Mouse (Mus musculus): ENCODE results near the gene Prmt7. TPM values are rescaled to one million over a fixed set of nuclear protein-coding genes. Genes with fewer than 3 reads are reported as not detected.

Prmt7 gene
- polyA plus RNA-seq, 1 experiment from 2014 or later = 64.6 TPM

- 87% methylated on average over 17 of the region's 17 CpGs for WGBS
- DNase-seq (ENCODE audit: low spot score) = no peak
- H3K4me2 ChIP-seq (ENCODE audit: low read length) = no peak overlapping the region
- H3K27ac ChIP-seq (ENCODE audit: low read depth) = no peak overlapping the region
- H3K9me3 ChIP-seq (ENCODE audit: control insufficient read depth, low read length) = no peaks in the 10 kb centered on the region
- H3K4me1 ChIP-seq (replicated peaks; ENCODE audit: control insufficient read depth, insufficient read depth, low read length) = no peaks in the 10 kb centered on the region
- no peak overlapping the region for H3K9ac ChIP-seq (ENCODE audit: low read length)
- H3K4me3 ChIP-seq (ENCODE audit: low read depth, low read length) = no peak overlapping the region
- peaks cover 66% of the 10 kb centered on the region for H3K36me3 ChIP-seq (ENCODE audit: control insufficient read depth, insufficient read depth, low read length)
- ATAC-seq (replicated peaks; ENCODE audit: low FRiP score, low TSS enrichment, low read depth) = no peak
- H3K27me3 ChIP-seq (replicated peaks; ENCODE audit: control insufficient read depth, insufficient read depth, low read length) = no peaks in the 10 kb centered on the region
These were observed 24.0 kb downstream of the Prmt7 start for GRCm38 (mm10) chr8:106234567-106235261.

- no peak overlapping the region for H3K4me3 ChIP-seq (ENCODE audit: low read depth, low read length)
- 88% methylated on average over 5 of the region's 5 CpGs for WGBS
- peaks cover 61% of the 10 kb centered on the region for H3K36me3 ChIP-seq (ENCODE audit: control insufficient read depth, insufficient read depth, low read length)
- no peak overlapping the region for H3K9ac ChIP-seq (ENCODE audit: low read length)
- no peaks in the 10 kb centered on the region for H3K9me3 ChIP-seq (ENCODE audit: control insufficient read depth, low read length)
- H3K27ac ChIP-seq (ENCODE audit: low read depth) = no peak overlapping the region
- H3K27me3 ChIP-seq (replicated peaks; ENCODE audit: control insufficient read depth, insufficient read depth, low read length) = no peaks in the 10 kb centered on the region
- no peak for ATAC-seq (replicated peaks; ENCODE audit: low FRiP score, low TSS enrichment, low read depth)
- no peak overlapping the region for H3K4me2 ChIP-seq (ENCODE audit: low read length)
- H3K4me1 ChIP-seq (replicated peaks; ENCODE audit: control insufficient read depth, insufficient read depth, low read length) = no peaks in the 10 kb centered on the region
- no peak for DNase-seq (ENCODE audit: low spot score)
These were observed 26.4 kb downstream of the Prmt7 start for GRCm38 (mm10) chr8:106237106-106237505.

DNA sequence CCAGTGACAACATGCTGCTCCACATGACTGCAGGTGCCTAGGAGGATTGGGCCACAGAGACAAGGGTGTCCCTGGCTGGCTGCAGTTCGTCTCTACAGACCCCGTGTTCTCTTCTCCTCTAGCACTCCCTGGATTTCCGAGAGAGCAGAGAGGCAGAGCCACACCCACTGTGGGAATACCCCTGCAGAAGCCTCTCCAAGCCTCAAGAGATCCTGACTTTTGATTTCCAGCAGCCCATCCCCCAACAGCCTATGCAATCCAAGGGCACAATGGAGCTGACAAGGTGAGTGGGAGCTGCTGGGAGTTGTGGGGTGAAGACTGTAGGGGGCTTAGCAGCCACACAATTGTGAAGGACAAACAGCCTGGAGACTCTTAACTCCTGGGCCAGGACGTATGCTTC lies 39.5 kb downstream of the Prmt7 start:
- Histone ChIP-seq H3K9ac (ENCODE audit: low read length) (no peak overlapping the region), H3K4me3 (ENCODE audit: low read depth, low read length) (no peak overlapping the region), H3K9me3 (ENCODE audit: control insufficient read depth, low read length) (no peaks in the 10 kb centered on the region), H3K27ac (ENCODE audit: low read depth) (no peak overlapping the region), H3K4me1 (replicated peaks; ENCODE audit: control insufficient read depth, insufficient read depth, low read length) (no peaks in the 10 kb centered on the region), H3K27me3 (replicated peaks; ENCODE audit: control insufficient read depth, insufficient read depth, low read length) (no peaks in the 10 kb centered on the region), H3K36me3 (ENCODE audit: control insufficient read depth, insufficient read depth, low read length) (peaks cover 89% of the 10 kb centered on the region), H3K4me2 (ENCODE audit: low read length) (no peak overlapping the region)
- no peak for ATAC-seq (replicated peaks; ENCODE audit: low FRiP score, low TSS enrichment, low read depth)
- 72% methylated on average over 4 of the region's 4 CpGs for WGBS
- no peak for DNase-seq (ENCODE audit: low spot score)

- ATAC-seq (replicated peaks; ENCODE audit: low FRiP score, low TSS enrichment, low read depth) (no peak), DNase-seq (ENCODE audit: low spot score) (no peak)
- no peaks in the 10 kb centered on the region for H3K9me3 ChIP-seq (ENCODE audit: control insufficient read depth, low read length)
- H3K4me3 ChIP-seq (ENCODE audit: low read depth, low read length) = no peak overlapping the region
- no peak overlapping the region for H3K27ac ChIP-seq (ENCODE audit: low read depth)
- no peaks in the 10 kb centered on the region for H3K27me3 ChIP-seq (replicated peaks; ENCODE audit: control insufficient read depth, insufficient read depth, low read length)
- peaks cover 3% of the 10 kb centered on the region; the same call in 1 of the 2 replicates for H3K4me1 ChIP-seq (replicated peaks; ENCODE audit: control insufficient read depth, insufficient read depth, low read length)
- no peak overlapping the region for H3K4me2 ChIP-seq (ENCODE audit: low read length)
- 40% methylated on average over 1 of the region's 1 CpGs for WGBS
- H3K9ac ChIP-seq (ENCODE audit: low read length) = no peak overlapping the region
- peaks cover 27% of the 10 kb centered on the region for H3K36me3 ChIP-seq (ENCODE audit: control insufficient read depth, insufficient read depth, low read length)
These were observed 47.4 kb downstream of the Prmt7 start for GRCm38 (mm10) chr8:106258169-106258568.

DNA sequence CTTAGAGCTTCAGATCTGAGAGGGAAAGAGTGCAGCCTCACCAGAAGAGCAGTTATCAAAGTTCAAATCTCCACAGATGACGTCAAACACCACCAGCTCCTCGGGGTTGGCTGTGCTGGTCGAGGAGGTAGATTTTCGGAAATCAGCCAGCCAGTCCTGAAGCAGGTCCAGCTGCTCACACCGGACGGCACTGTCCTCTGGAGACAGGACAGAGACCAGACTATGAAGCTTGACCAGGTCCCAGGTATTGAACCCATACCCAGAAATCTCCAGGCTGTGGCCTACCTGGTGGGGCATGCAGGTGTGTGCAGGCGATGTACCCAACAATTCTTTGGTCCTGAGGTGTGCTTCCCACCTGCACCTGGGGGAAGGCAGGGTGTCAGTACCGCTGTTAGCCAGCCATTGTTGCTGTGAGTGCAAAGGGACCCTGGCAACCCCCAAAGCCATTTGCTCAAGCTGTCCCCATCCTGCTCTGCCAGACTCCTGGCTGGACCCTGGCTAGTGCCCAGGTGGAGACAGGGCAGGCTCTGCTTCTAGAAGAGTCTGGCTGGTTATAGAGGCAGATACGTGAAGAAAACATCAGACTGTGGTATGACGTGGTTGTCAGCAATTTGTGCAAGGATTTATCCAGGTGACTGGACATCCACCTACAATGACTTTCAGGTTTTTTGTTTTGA lies 49.0 kb downstream of the Prmt7 start:
- ATAC-seq (replicated peaks; ENCODE audit: low FRiP score, low TSS enrichment, low read depth) (no peak), DNase-seq (ENCODE audit: low spot score) (no peak)
- Histone ChIP-seq H3K4me1 (replicated peaks; ENCODE audit: control insufficient read depth, insufficient read depth, low read length) (peaks cover 3% of the 10 kb centered on the region; the same call in 1 of the 2 replicates), H3K27me3 (replicated peaks; ENCODE audit: control insufficient read depth, insufficient read depth, low read length) (no peaks in the 10 kb centered on the region), H3K4me3 (ENCODE audit: low read depth, low read length) (no peak overlapping the region), H3K36me3 (ENCODE audit: control insufficient read depth, insufficient read depth, low read length) (peaks cover 16% of the 10 kb centered on the region), H3K9ac (ENCODE audit: low read length) (no peak overlapping the region), H3K9me3 (ENCODE audit: control insufficient read depth, low read length) (no peaks in the 10 kb centered on the region), H3K4me2 (ENCODE audit: low read length) (no peak overlapping the region), H3K27ac (ENCODE audit: low read depth) (no peak overlapping the region)
- 93% methylated on average over 10 of the region's 10 CpGs for WGBS

- ATAC-seq (replicated peaks; ENCODE audit: low FRiP score, low TSS enrichment, low read depth) = no peak
- no peak overlapping the region for H3K27ac ChIP-seq (ENCODE audit: low read depth)
- 80% methylated on average over 4 of the region's 4 CpGs for WGBS
These were observed 50.2 kb downstream of the Prmt7 start for GRCm38 (mm10) chr8:106260894-106261293.

DNA sequence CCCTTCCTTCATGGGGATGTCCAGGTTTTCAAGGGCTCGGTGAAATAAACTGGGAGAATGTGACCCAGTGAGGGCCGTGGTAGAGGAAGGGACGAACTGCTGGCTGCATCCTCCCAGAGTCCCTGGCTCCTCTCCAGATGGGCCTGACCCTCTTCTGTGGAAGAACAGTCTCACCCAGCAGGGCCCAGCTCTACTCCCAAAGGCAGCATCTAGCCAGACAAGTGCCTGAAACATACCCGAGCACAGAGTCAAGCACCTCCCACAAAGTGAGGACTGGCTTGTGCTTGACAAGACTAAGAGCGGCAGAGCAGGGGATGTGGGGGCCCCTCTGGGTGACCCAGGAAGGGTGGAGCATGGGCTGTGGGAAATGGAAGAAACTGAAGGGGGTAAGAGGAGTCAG lies 51.6 kb downstream of the Prmt7 start:
- H3K27ac ChIP-seq (ENCODE audit: low read depth) = no peak overlapping the region
- H3K4me3 ChIP-seq (ENCODE audit: low read depth, low read length) = no peak overlapping the region
- ATAC-seq (replicated peaks; ENCODE audit: low FRiP score, low TSS enrichment, low read depth) = no peak
- no peaks in the 10 kb centered on the region for H3K27me3 ChIP-seq (replicated peaks; ENCODE audit: control insufficient read depth, insufficient read depth, low read length)
- DNase-seq (ENCODE audit: low spot score) = no peak
- peaks cover 10% of the 10 kb centered on the region for H3K36me3 ChIP-seq (ENCODE audit: control insufficient read depth, insufficient read depth, low read length)
- H3K4me2 ChIP-seq (ENCODE audit: low read length) = no peak overlapping the region
- WGBS = 43% methylated on average over 5 of the region's 5 CpGs
- H3K9ac ChIP-seq (ENCODE audit: low read length) = no peak overlapping the region
- no peaks in the 10 kb centered on the region for H3K9me3 ChIP-seq (ENCODE audit: control insufficient read depth, low read length)
- H3K4me1 ChIP-seq (replicated peaks; ENCODE audit: control insufficient read depth, insufficient read depth, low read length) = peaks cover 3% of the 10 kb centered on the region; the same call in 1 of the 2 replicates

More at GRCm38 (mm10) chr8:106260894-106261293, 50.2 kb downstream of the Prmt7 start:
- Histone ChIP-seq H3K4me1 (replicated peaks; ENCODE audit: control insufficient read depth, insufficient read depth, low read length) (peaks cover 3% of the 10 kb centered on the region; the same call in 1 of the 2 replicates), H3K9ac (ENCODE audit: low read length) (no peak overlapping the region), H3K27me3 (replicated peaks; ENCODE audit: control insufficient read depth, insufficient read depth, low read length) (no peaks in the 10 kb centered on the region), H3K9me3 (ENCODE audit: control insufficient read depth, low read length) (no peaks in the 10 kb centered on the region), H3K4me3 (ENCODE audit: low read depth, low read length) (no peak overlapping the region), H3K36me3 (ENCODE audit: control insufficient read depth, insufficient read depth, low read length) (peaks cover 10% of the 10 kb centered on the region), H3K4me2 (ENCODE audit: low read length) (no peak overlapping the region)
- DNase-seq (ENCODE audit: low spot score) = no peak

DNA sequence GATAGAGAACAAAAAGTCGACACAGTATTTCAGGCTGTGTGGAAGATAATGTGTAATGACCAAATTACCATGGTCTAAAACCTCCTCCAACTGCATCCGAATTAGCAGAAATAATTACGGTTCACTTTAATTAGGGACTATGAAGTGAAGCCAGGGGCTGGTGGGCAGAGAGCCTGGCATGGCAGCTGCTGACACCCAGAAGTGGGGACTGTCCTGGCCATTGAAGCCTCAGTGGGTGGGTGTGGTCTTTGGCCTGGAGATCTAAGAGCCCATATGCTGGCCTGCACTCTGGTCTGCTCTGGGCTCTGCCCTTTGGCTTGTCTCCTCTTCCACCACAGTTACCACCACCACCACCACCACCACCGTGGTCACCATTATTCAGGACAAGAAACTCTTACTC lies 53.2 kb downstream of the Prmt7 start:
- Histone ChIP-seq H3K9me3 (ENCODE audit: control insufficient read depth, low read length) (no peaks in the 10 kb centered on the region), H3K36me3 (ENCODE audit: control insufficient read depth, insufficient read depth, low read length) (peaks cover 6% of the 10 kb centered on the region), H3K4me2 (ENCODE audit: low read length) (no peak overlapping the region), H3K4me3 (ENCODE audit: low read depth, low read length) (no peak overlapping the region), H3K4me1 (replicated peaks; ENCODE audit: control insufficient read depth, insufficient read depth, low read length) (peaks cover 3% of the 10 kb centered on the region; the same call in 1 of the 2 replicates), H3K27ac (ENCODE audit: low read depth) (no peak overlapping the region), H3K27me3 (replicated peaks; ENCODE audit: control insufficient read depth, insufficient read depth, low read length) (no peaks in the 10 kb centered on the region), H3K9ac (ENCODE audit: low read length) (no peak overlapping the region)
- DNase-seq (ENCODE audit: low spot score) (no peak), ATAC-seq (replicated peaks; ENCODE audit: low FRiP score, low TSS enrichment, low read depth) (no peak)
- 91% methylated on average over 4 of the region's 4 CpGs for WGBS
